Mouse (Mus musculus): ENCODE measurements around the gene Gm9639. TPM values are rescaled to one million over a fixed set of nuclear protein-coding genes. Genes with fewer than 3 reads are reported as not detected.
"Not testable (repeated sequence)": the region's sequence is repeated elsewhere in the genome, so short reads cannot be mapped to it uniquely, and the experiment has no call there.

Gene Gm9639
- polyA plus RNA-seq (2016; fragmentation: Nextera tagmentation; extraction: Ambion mirVana), result not detected in 2 replicates

DNA sequence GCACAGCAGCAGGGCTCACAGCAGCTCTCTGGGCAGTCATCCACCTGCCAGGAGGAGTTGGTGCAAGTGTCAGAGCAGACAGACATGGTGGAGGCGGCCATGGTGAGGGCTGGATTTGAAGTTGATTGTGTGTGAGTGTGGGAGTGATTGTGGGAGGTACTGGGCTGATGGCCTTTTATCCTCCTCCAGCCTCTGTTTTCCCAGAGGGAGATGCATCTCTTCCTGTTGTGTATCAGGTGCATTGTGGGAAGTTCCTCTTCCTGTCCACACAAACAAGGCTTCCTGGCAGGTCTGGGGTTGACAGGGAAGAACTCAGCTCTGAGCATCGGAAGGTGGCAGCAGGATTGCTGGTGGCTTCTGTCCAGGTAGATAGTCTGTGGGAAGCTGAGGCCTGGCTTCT is at the start of gene Gm9639:
Gene Gm9639, minus strand, starts transcription at position 101 of the 400 bp plus-strand sequence.
- H3K9me3 ChIP-seq, result no peaks in the 10 kb centered on the region
- no peaks in the 10 kb centered on the region for H3K27me3 ChIP-seq (ENCODE audit: poor library complexity, severe bottlenecking)
- 50% methylated on average over 2 of the region's 2 CpGs for WGBS
- no peak for DNase-seq (ENCODE audit: extremely low spot score, low spot score)
- peak within 1 kb of the TSS; percentile 53; the same call in 1 of the 2 replicates for H3K27ac ChIP-seq
- H3K4me1 ChIP-seq, result peaks cover 35% of the 10 kb centered on the region
- H3K36me3 ChIP-seq (replicated peaks), result no peaks in the 10 kb centered on the region
- no peak within 1 kb of the TSS for H3K4me3 ChIP-seq

DNA sequence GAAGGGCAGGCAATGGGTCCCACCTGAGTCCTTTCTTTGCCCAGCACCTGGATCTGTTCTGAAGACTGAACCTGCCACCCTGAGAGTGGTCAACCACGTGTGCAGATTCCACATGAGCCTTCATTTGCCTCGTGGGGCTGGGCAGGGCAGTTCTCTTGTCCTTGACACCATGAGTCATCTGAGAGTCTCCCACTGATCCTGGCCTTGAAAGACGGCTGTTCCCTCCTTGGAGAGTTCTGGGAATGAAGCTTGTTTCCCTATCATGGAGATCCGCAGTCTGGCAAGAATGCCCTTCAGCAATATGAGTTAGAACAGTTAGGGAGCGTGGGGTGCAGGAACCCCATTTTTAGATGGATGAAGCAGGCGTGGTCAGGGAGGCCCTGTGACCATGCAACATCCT is 44.1 kb upstream of the Gm9639 start:
- no peaks in the 10 kb centered on the region for H3K27me3 ChIP-seq (ENCODE audit: poor library complexity, severe bottlenecking)
- no peak for DNase-seq (ENCODE audit: extremely low spot score, low spot score)
- H3K4me3 ChIP-seq, result no peak overlapping the region
- H3K36me3 ChIP-seq (replicated peaks), result no peaks in the 10 kb centered on the region
- WGBS, result 81% methylated on average over 6 of the region's 6 CpGs
- peaks cover 12% of the 10 kb centered on the region; the same call in 1 of the 2 replicates for H3K9me3 ChIP-seq
- H3K4me1 ChIP-seq, result no peaks in the 10 kb centered on the region
- no peak overlapping the region for H3K27ac ChIP-seq

DNA sequence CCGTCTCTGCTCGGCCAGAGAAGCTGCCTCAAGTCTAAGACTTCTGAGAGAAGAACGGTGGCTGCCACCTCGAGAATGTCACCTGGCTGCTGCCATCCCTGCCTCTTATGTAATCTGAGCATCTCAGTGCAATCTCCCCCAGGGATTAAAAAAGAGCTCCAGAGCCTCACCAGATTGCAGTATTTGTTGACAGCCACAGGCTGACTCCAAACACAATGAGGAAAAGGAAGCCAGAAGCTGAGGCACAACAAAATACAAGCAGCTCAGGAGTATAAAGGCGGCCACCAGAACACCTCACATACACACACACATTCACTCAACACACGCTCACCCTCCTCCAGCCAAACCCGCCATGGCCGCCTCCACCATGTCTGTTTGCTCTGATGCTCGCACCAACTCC is 40.8 kb upstream of the Gm9639 start, which contains the start of gene Krtap10-10:
Gene Krtap10-10, plus strand, starts transcription at position 301 of the 400 bp plus-strand sequence.
- no peak for DNase-seq (ENCODE audit: extremely low spot score, low spot score)
- Histone ChIP-seq H3K36me3 (replicated peaks) (no peaks in the 10 kb centered on the region), H3K4me3 (no peak within 1 kb of the TSS), H3K27me3 (ENCODE audit: poor library complexity, severe bottlenecking) (no peaks in the 10 kb centered on the region), H3K4me1 (no peaks in the 10 kb centered on the region), H3K27ac (no peak within 1 kb of the TSS), H3K9me3 (no peaks in the 10 kb centered on the region)
- 72% methylated on average over 9 of the region's 9 CpGs for WGBS

GRCm38 (mm10) chr10:77826951-77827350 is 32.1 kb upstream of the Gm9639 start, which contains the start of gene Krtap10-4:
Krtap10-4 (minus strand) TSS chr10:77827095.
- DNase-seq (ENCODE audit: extremely low spot score, low spot score), result no peak
- H3K4me1 ChIP-seq, result no peaks in the 10 kb centered on the region
- no peak within 1 kb of the TSS for H3K4me3 ChIP-seq
- WGBS, result 76% methylated on average over 6 of the region's 6 CpGs
- H3K36me3 ChIP-seq (replicated peaks), result no peaks in the 10 kb centered on the region
- H3K27ac ChIP-seq, result no peak within 1 kb of the TSS
- H3K9me3 ChIP-seq, result peaks cover 8% of the 10 kb centered on the region; the same call in 1 of the 2 replicates
- H3K27me3 ChIP-seq (ENCODE audit: poor library complexity, severe bottlenecking), result no peaks in the 10 kb centered on the region

DNA sequence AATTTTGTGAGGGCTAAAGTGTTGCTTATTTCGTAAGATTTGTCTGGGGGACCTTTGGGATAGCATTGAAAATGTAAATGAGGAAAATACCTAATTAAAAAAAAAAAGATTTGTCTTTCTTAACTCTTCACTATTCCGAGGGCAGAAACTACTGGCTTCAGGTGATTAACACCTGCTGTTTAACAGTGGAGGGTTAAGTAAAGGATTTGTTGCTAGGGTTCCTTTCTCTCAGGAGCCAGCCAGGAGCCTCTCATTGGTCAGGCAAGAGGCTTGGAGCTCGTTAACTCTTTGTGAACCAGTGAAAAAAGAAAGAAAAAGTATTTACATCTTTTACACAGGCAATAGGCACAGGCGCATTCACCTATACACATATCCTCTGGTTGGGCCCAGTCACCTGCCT is 24.3 kb upstream of the Gm9639 start:
- Histone ChIP-seq H3K4me1 (peaks cover 11% of the 10 kb centered on the region), H3K27me3 (ENCODE audit: poor library complexity, severe bottlenecking) (no peaks in the 10 kb centered on the region), H3K9me3 (peaks cover 8% of the 10 kb centered on the region; the same call in 1 of the 2 replicates), H3K4me3 (no peak overlapping the region), H3K27ac (0 out of 2 replicates have a peak overlapping the region, but pooled peaks have one; percentile 25), H3K36me3 (replicated peaks) (no peaks in the 10 kb centered on the region)
- DNase-seq (ENCODE audit: extremely low spot score, low spot score), result no peak
- 23% methylated on average over 4 of the region's 4 CpGs for WGBS

DNA sequence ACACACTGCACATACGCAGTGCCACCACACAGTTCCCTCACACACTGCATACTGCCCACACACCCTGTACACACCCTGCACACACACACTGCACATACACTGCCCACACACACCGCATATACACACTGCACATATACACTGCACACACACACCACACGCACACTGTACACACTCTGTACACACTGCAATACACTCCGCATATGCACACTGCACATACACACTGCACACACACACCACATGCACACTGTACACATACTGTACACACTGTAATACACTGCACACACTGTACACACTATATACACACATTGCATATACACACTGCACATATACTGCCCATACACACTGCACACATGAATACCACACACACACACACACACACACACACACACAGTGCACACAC is 23.6 kb upstream of the Gm9639 start:
- DNase-seq (ENCODE audit: extremely low spot score, low spot score), result no peak
- Histone ChIP-seq H3K9me3 (peaks cover 1% of the 10 kb centered on the region; the same call in 1 of the 2 replicates), H3K27ac (peak overlapping the region; percentile 25; the same call in 1 of the 2 replicates), H3K36me3 (replicated peaks) (no peaks in the 10 kb centered on the region), H3K4me1 (peaks cover 11% of the 10 kb centered on the region), H3K4me3 (no peak overlapping the region), H3K27me3 (ENCODE audit: poor library complexity, severe bottlenecking) (no peaks in the 10 kb centered on the region)
- WGBS, result 92% methylated on average over 4 of the region's 4 CpGs

GRCm38 (mm10) chr10:77815514-77815913 is 20.6 kb upstream of the Gm9639 start:
- no peaks in the 10 kb centered on the region for H3K9me3 ChIP-seq
- no peaks in the 10 kb centered on the region for H3K27me3 ChIP-seq (ENCODE audit: poor library complexity, severe bottlenecking)
- 24% methylated on average over 5 of the region's 5 CpGs for WGBS
- DNase-seq (ENCODE audit: extremely low spot score, low spot score), result peak; percentile 36
- H3K4me3 ChIP-seq, result no peak overlapping the region
- H3K36me3 ChIP-seq (replicated peaks), result no peaks in the 10 kb centered on the region
- peaks cover 11% of the 10 kb centered on the region for H3K4me1 ChIP-seq
- H3K27ac ChIP-seq, result no peak overlapping the region

DNA sequence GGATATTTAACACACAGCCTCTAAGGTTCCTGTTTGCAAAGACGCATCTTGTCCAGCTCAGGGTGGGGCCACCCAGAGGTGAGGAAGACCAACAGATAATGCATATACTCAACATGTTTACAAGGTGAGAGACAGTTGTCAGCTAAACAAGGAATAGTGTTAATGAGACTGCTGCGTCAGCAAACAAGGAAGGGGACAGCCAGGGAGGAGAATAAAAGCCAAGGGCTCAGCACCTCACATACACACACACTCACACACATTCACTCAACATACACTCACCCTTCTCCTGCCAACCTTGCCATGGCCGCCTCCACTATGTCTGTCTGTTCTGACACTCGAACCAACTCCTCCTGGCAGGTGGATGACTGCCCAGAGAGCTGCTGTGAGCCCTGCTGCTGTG is 19.5 kb upstream of the Gm9639 start, which contains the start of gene Gm2696:
Gene Gm2696, plus strand, starts transcription at position 301 of the 400 bp plus-strand sequence.
- no peaks in the 10 kb centered on the region for H3K27me3 ChIP-seq (ENCODE audit: poor library complexity, severe bottlenecking)
- H3K4me1 ChIP-seq, result peaks cover 11% of the 10 kb centered on the region
- no peaks in the 10 kb centered on the region for H3K36me3 ChIP-seq (replicated peaks)
- no peak for DNase-seq (ENCODE audit: extremely low spot score, low spot score)
- H3K27ac ChIP-seq, result 0 out of 2 replicates have a peak within 1 kb of the TSS, but pooled peaks have one; percentile 3
- WGBS, result 61% methylated on average over 4 of the region's 4 CpGs
- H3K9me3 ChIP-seq, result peaks cover 6% of the 10 kb centered on the region; the same call in 1 of the 2 replicates
- no peak within 1 kb of the TSS for H3K4me3 ChIP-seq

DNA sequence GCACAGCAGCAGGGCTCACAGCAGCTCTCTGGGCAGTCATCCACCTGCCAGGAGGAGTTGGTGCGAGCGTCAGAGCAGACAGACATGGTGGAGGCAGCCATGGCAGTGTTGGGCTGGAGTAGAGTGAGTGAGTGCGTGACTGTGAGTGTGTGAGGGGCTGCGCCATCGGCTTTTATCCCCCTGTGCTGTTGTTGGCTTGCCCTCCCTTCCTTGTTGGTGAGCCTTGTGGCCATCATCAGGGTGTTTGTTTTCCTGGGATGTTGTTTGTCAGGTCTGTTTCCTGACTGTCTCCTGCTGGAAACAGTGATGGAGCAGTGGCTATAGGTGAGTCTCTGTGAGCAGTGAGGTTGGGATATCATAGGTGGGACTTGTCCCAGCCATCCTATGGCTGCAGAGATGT is 16.9 kb upstream of the Gm9639 start, which contains the start of gene Gm9507:
Gene Gm9507, minus strand, starts transcription at position 101 of the 400 bp plus-strand sequence.
- no peak for DNase-seq (ENCODE audit: extremely low spot score, low spot score)
- Histone ChIP-seq H3K27ac (no peak within 1 kb of the TSS), H3K27me3 (ENCODE audit: poor library complexity, severe bottlenecking) (no peaks in the 10 kb centered on the region), H3K9me3 (peaks cover 15% of the 10 kb centered on the region), H3K36me3 (replicated peaks) (no peaks in the 10 kb centered on the region), H3K4me1 (peaks cover 4% of the 10 kb centered on the region; the same call in 1 of the 2 replicates), H3K4me3 (no peak within 1 kb of the TSS)
- WGBS, result 77% methylated on average over 5 of the region's 5 CpGs

DNA sequence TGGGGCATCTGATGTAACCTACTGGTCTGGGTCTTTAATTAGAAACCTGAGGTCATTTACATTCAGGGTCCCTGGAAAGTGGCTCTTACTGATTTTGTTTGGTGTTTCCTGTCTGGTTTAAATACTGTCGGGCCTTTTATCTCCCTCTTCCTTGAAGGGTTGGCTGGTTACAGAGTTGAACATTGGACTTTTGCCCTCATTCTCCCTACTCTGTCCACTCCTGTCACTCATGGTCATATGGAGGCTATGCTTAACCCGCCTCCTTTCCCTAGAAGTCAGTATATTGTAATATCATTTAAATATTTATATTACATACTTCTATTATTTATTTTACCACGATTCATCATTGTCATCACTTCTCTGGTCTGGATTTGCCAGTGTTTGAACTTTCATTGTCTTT is 9.2 kb upstream of the Gm9639 start:
- WGBS, result 88% methylated on average over 3 of the region's 3 CpGs
- Histone ChIP-seq H3K4me3 (no peak overlapping the region), H3K27me3 (ENCODE audit: poor library complexity, severe bottlenecking) (no peaks in the 10 kb centered on the region), H3K9me3 (peaks cover 8% of the 10 kb centered on the region), H3K4me1 (peaks cover 3% of the 10 kb centered on the region), H3K36me3 (replicated peaks) (no peaks in the 10 kb centered on the region), H3K27ac (no peak overlapping the region)
- no peak for DNase-seq (ENCODE audit: extremely low spot score, low spot score)

- Histone ChIP-seq H3K4me1 (peaks cover 26% of the 10 kb centered on the region), H3K27me3 (ENCODE audit: poor library complexity, severe bottlenecking) (no peaks in the 10 kb centered on the region), H3K4me3 (no peak within 1 kb of the TSS), H3K9me3 (no peaks in the 10 kb centered on the region), H3K36me3 (replicated peaks) (no peaks in the 10 kb centered on the region), H3K27ac (peak within 1 kb of the TSS; percentile 68)
- no peak for DNase-seq (ENCODE audit: extremely low spot score, low spot score)
- 56% methylated on average over 8 of the region's 8 CpGs for WGBS
These were observed 4.1 kb upstream of the Gm9639 start, which contains the start of gene Gm19668 for GRCm38 (mm10) chr10:77798921-77799508. Gm19668 (minus strand) TSS chr10:77799133.

- WGBS, result 46% methylated on average over 3 of the region's 3 CpGs
- H3K27me3 ChIP-seq (ENCODE audit: poor library complexity, severe bottlenecking); H3K36me3 ChIP-seq (replicated peaks); H3K4me3 ChIP-seq; DNase-seq (ENCODE audit: extremely low spot score, low spot score); H3K9me3 ChIP-seq: not testable (repeated sequence)
- peaks cover 32% of the 10 kb centered on the region for H3K4me1 ChIP-seq
- H3K27ac ChIP-seq, result peak overlapping the region; percentile 68
These were observed 3.5 kb upstream of the Gm9639 start for GRCm38 (mm10) chr10:77798164-77798920.

GRCm38 (mm10) chr10:77797677-77798076 is 2.8 kb upstream of the Gm9639 start:
- WGBS, result 21% methylated on average over 3 of the region's 3 CpGs
- H3K9me3 ChIP-seq, result no peaks in the 10 kb centered on the region
- no peaks in the 10 kb centered on the region for H3K27me3 ChIP-seq (ENCODE audit: poor library complexity, severe bottlenecking)
- H3K4me3 ChIP-seq, result no peak overlapping the region
- peak overlapping the region; percentile 68 for H3K27ac ChIP-seq
- no peak for DNase-seq (ENCODE audit: extremely low spot score, low spot score)
- H3K36me3 ChIP-seq (replicated peaks), result no peaks in the 10 kb centered on the region
- H3K4me1 ChIP-seq, result peaks cover 35% of the 10 kb centered on the region
